Mouse (Mus musculus): ENCODE data around the gene Brpf3. TPM values are rescaled to one million over a fixed set of nuclear protein-coding genes. Genes with fewer than 3 reads are reported as not detected.

Brpf3 gene
- total and polyA plus RNA-seq, 3 experiments = 0.40 to 12.1 (median 1.5) TPM

DNA sequence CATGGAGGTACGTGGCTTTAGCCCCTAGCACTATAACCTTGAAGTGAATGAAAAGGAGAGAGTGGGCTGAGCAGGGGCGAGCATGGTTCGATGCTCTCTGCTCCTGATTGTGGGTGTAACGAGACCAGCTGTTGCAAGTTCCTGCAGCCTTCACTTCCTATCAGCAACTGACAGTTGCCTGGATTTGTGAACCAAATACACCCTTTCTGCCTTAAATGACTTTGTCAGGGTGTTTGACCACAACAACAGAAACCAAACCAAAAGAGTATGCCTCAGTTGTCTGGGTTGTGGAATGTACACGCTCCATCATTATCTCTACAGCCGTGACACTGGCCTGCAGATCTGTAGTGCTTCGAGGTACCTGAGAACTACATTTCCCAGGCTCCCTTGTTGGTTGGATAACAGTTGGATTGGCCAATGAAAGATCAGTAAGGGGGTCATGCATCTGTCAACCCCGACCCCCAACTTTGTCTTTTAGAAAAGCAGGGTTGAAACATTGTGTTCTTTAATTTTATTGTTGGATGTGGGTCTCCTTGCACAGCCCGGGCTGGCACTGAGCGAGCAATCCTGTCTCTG lies 83.1 kb downstream of the Brpf3 start:
- H3K27me3 ChIP-seq (replicated peaks) = peaks cover 11% of the 10 kb centered on the region
- H3K79me2 ChIP-seq (replicated peaks; ENCODE audit: control insufficient read depth, extremely low read depth, insufficient read depth, poor library complexity, severe bottlenecking) = no peaks in the 10 kb centered on the region
- in situ Hi-C loops (cut with MboI; ENCODE audit: low pct_ligation_motif_present, low pct_unique_long_range_greater_than_20kb, low sequenced_read_pairs) = no loop called here
- no peak overlapping the region for H3K27ac ChIP-seq (ENCODE audit: insufficient read depth, low read depth)
- no peak for TF ChIP-seq POLR2A (IDR thresholded peaks at IDR 0.05; ENCODE audit: low read depth, low read length)
- TF ChIP-seq HCFC1 (IDR thresholded peaks at IDR 0.05; ENCODE audit: low read depth, low read length) = peak; percentile 57
- dilution Hi-C loops (cut with MboI; ENCODE audit: extremely low pct_ligation_motif_present, extremely low pct_unique_long_range_greater_than_20kb, low sequenced_read_pairs) = no loop called here
- H3K4me2 ChIP-seq (ENCODE audit: insufficient read depth, low read depth, poor library complexity, severe bottlenecking) = no peak overlapping the region
- H3K36me3 ChIP-seq (replicated peaks in 1 of 2; ENCODE audit: control insufficient read depth in 1 of 2, insufficient read depth in 1 of 2, low read length in 1 of 2) = no peaks in the 10 kb centered on the region
- no peak overlapping the region for H3K9ac ChIP-seq (ENCODE audit: insufficient read depth, low read depth)
- no peak overlapping the region for H3K4me3 ChIP-seq (replicated peaks in 1 of 3; ENCODE audit: low read depth in 2 of 3, low read length in 2 of 3, poor library complexity in 1 of 3)
- peaks cover 5% of the 10 kb centered on the region for H3K9me3 ChIP-seq (replicated peaks; ENCODE audit: low read length)
- DNase-seq (ENCODE audit: extremely low read depth) = no peak
- H3K4me1 ChIP-seq (ENCODE audit: control insufficient read depth in 1 of 2, insufficient read depth in 2 of 2) = peaks cover 0 to 16% of the 10 kb centered on the region in 2 experiments; a peak in 2 of 4 replicates

DNA sequence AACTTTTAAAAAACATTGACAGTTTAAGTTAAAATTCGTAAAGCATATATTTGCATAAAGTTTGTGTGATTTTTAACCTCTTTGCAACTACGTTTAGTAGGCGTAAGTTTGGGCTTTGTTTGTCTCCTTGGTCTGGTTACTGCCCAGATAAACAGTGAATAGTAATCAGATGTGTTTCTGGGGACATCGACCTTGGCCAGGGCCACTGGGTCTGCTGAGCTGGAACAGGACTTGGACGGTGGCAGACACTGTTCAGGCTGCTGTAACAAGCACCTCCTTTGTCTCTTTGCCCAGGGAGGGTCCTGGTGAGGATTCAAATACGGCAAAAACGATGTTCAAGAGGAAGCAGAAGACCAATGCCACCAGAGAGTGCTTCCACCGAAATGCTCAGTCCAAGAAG lies 84.3 kb downstream of the Brpf3 start:
- dilution Hi-C loops (cut with MboI; ENCODE audit: extremely low pct_ligation_motif_present, extremely low pct_unique_long_range_greater_than_20kb, low sequenced_read_pairs) = no loop called here
- in situ Hi-C loops (cut with MboI; ENCODE audit: low pct_ligation_motif_present, low pct_unique_long_range_greater_than_20kb, low sequenced_read_pairs) = no loop called here
- TF ChIP-seq GABPA (IDR thresholded peaks at IDR 0.05; ENCODE audit: insufficient replicate concordance, low read depth, low read length) (no peak), HCFC1 (IDR thresholded peaks at IDR 0.05; ENCODE audit: low read depth, low read length) (no peak), SMC3 (IDR thresholded peaks at IDR 0.05; ENCODE audit: low read depth, low read length) (no peak), ELF1 (IDR thresholded peaks at IDR 0.05; ENCODE audit: low read depth, low read length) (no peak), RCOR1 (conservative IDR thresholded peaks at IDR 0.05; ENCODE audit: low read depth, low read length) (no peak), USF1 (IDR thresholded peaks at IDR 0.05; ENCODE audit: low read depth, low read length) (no peak), MEF2A (IDR thresholded peaks at IDR 0.05; ENCODE audit: borderline replicate concordance, low read depth, low read length) (no peak), JUN (IDR thresholded peaks at IDR 0.05; ENCODE audit: insufficient read depth, low read depth, low read length) (no peak), ETS1 (conservative IDR thresholded peaks at IDR 0.05; ENCODE audit: low read depth, low read length) (no peak), NELFE (IDR thresholded peaks at IDR 0.05; ENCODE audit: low read depth, low read length) (no peak)

DNA sequence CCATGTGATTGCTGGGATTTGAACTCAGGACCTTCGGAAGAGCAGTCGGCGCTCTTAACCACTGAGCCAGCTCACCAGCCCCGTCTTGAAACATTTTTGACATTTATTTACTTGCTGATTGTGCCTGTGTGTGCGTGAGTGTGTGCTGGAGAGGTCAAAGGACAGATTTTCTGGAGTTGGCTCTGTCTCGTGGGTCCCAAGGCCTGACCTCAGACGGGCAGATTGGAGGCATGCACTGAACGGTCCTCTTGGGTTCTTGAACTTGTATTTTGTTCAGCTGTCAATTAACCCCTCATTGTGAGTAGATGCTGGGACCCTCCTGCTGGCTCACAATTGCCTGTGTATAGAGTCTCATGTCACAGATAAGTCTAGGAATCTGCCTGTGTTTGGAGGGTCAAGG lies 85.4 kb downstream of the Brpf3 start:
- Histone ChIP-seq H3K27me3 (replicated peaks) (peaks cover 4% of the 10 kb centered on the region), H3K36me3 (replicated peaks in 1 of 2; ENCODE audit: control insufficient read depth in 1 of 2, insufficient read depth in 1 of 2, low read length in 1 of 2) (no peaks in the 10 kb centered on the region), H3K4me2 (ENCODE audit: insufficient read depth, low read depth, poor library complexity, severe bottlenecking) (no peak overlapping the region), H3K79me2 (replicated peaks; ENCODE audit: control insufficient read depth, extremely low read depth, insufficient read depth, poor library complexity, severe bottlenecking) (no peaks in the 10 kb centered on the region), H3K9ac (ENCODE audit: insufficient read depth, low read depth) (no peak overlapping the region), H3K4me3 (replicated peaks in 1 of 3; ENCODE audit: low read depth in 2 of 3, low read length in 2 of 3, poor library complexity in 1 of 3) (no peak overlapping the region), H3K27ac (ENCODE audit: insufficient read depth, low read depth) (no peak overlapping the region), H3K4me1 (ENCODE audit: control insufficient read depth in 1 of 2, insufficient read depth in 2 of 2) (peaks cover 0 to 16% of the 10 kb centered on the region in 2 experiments; a peak in 2 of 4 replicates), H3K9me3 (replicated peaks; ENCODE audit: low read length) (peaks cover 5% of the 10 kb centered on the region)
- TF ChIP-seq USF1 (IDR thresholded peaks at IDR 0.05; ENCODE audit: low read depth, low read length) (no peak), ZC3H11A (IDR thresholded peaks at IDR 0.05; ENCODE audit: low read depth, low read length) (no peak), RAD21 (IDR thresholded peaks at IDR 0.05; ENCODE audit: low read depth, low read length) (no peak), POLR2AphosphoS2 (IDR thresholded peaks at IDR 0.05; ENCODE audit: low read depth, low read length) (no peak), CHD1 (IDR thresholded peaks at IDR 0.05; ENCODE audit: low read depth, low read length) (no peak), EP300 (IDR thresholded peaks at IDR 0.05; ENCODE audit: low read length) (no peak), E2F4 (IDR thresholded peaks at IDR 0.05; ENCODE audit: insufficient replicate concordance, low read depth, low read length) (no peak)
- dilution Hi-C loops (cut with MboI; ENCODE audit: extremely low pct_ligation_motif_present, extremely low pct_unique_long_range_greater_than_20kb, low sequenced_read_pairs) (no loop called here), in situ Hi-C loops (cut with MboI; ENCODE audit: low pct_ligation_motif_present, low pct_unique_long_range_greater_than_20kb, low sequenced_read_pairs) (no loop called here)
- DNase-seq (ENCODE audit: extremely low read depth) = no peak

More for the DNA sequence above, 84.3 kb downstream of the Brpf3 start:
- peaks cover 11% of the 10 kb centered on the region for H3K27me3 ChIP-seq (replicated peaks)
- no peaks in the 10 kb centered on the region for H3K79me2 ChIP-seq (replicated peaks; ENCODE audit: control insufficient read depth, extremely low read depth, insufficient read depth, poor library complexity, severe bottlenecking)
- no peaks in the 10 kb centered on the region for H3K36me3 ChIP-seq (replicated peaks in 1 of 2; ENCODE audit: control insufficient read depth in 1 of 2, insufficient read depth in 1 of 2, low read length in 1 of 2)
- peaks cover 5% of the 10 kb centered on the region for H3K9me3 ChIP-seq (replicated peaks; ENCODE audit: low read length)
- H3K4me1 ChIP-seq (ENCODE audit: control insufficient read depth in 1 of 2, insufficient read depth in 2 of 2) = peaks cover 0 to 16% of the 10 kb centered on the region in 2 experiments; a peak in 2 of 4 replicates
- H3K4me2 ChIP-seq (ENCODE audit: insufficient read depth, low read depth, poor library complexity, severe bottlenecking) = no peak overlapping the region
- no peak overlapping the region for H3K9ac ChIP-seq (ENCODE audit: insufficient read depth, low read depth)
- no peak overlapping the region for H3K27ac ChIP-seq (ENCODE audit: insufficient read depth, low read depth)
- no peak overlapping the region for H3K4me3 ChIP-seq (replicated peaks in 1 of 3; ENCODE audit: low read depth in 2 of 3, low read length in 2 of 3, poor library complexity in 1 of 3)
- DNase-seq (ENCODE audit: extremely low read depth) = no peak
